Mouse (Mus musculus) forebrain, postnatal 0 days (tissue): ENCODE data around the gene 1700028P14Rik. TPM values are rescaled to one million over a fixed set of nuclear protein-coding genes. Genes with fewer than 3 reads are reported as not detected.

Experiments
- ATAC-seq: fragments of 200-750 bp; cut with Nextera tagmentation; 2 replicates; pipeline ENCODE4 v1.8.0; 2017; ENCODE audit warnings: mild to moderate bottlenecking, moderate library complexity
- DNase-seq: peaks from one replicate; pipeline ENCODE4 v3.0.0-alpha.2; 2015
- H3K27ac ChIP-seq: fragments of 300-500 bp; sonication (generic); 2 replicates; pipeline ENCODE4 v1.5.1; 2014; ENCODE audit warnings: low read depth, mild to moderate bottlenecking, antibody characterized with exemption, low read length, moderate library complexity, mixed read lengths
- H3K27me3 ChIP-seq: fragments of 300-500 bp; sonication (generic); 2 replicates; pipeline ENCODE4 v1.6.1; 2014; ENCODE audit warnings: mild to moderate bottlenecking, low read length, mixed read lengths; ENCODE audit not compliant: insufficient read depth
- H3K36me3 ChIP-seq: fragments of 300-500 bp; sonication (generic); 2 replicates; pipeline ENCODE4 v1.6.1; 2014; ENCODE audit warnings: mild to moderate bottlenecking, moderate library complexity; ENCODE audit not compliant: insufficient read depth
- H3K4me1 ChIP-seq: fragments of 300-500 bp; sonication (generic); 2 replicates; pipeline ENCODE4 v1.6.1; 2014; ENCODE audit warnings: antibody characterized with exemption; ENCODE audit not compliant: insufficient read depth
- H3K4me2 ChIP-seq: fragments of 300-500 bp; sonication (generic); 2 replicates; pipeline ENCODE4 v1.6.1; 2014; ENCODE audit warnings: low read depth, mild to moderate bottlenecking, moderate library complexity
- H3K4me3 ChIP-seq: fragments of 300-500 bp; sonication (generic); 2 replicates; pipeline ENCODE4 v1.5.1; 2014; ENCODE audit warnings: low read depth, low read length, mixed read lengths
- H3K9ac ChIP-seq: fragments of 300-500 bp; sonication (generic); 2 replicates; pipeline ENCODE4 v1.6.1; 2014; ENCODE audit warnings: mild to moderate bottlenecking
- H3K9me3 ChIP-seq: fragments of 300-500 bp; sonication (generic); 2 replicates; pipeline ENCODE4 v1.6.1; 2016; ENCODE audit warnings: low read length
- CTCF ChIP-seq: sonication (generic); IDR thresholded peaks from 2 replicates; pipeline ENCODE4 v1.5.1; 2016; ENCODE audit warnings: antibody characterized with exemption, control low read depth, low read depth
- WGBS: fragments of 180-500 bp; shearing (Covaris S2); extraction: QIAGEN DNeasy Blood & Tissue Kit; methylation state at CpG from one replicate; pipeline ENCODE4 v1.1.7; 2014; 5-methylcytosine and 5-hydroxymethylcytosine counted together
- polyA plus RNA-seq: library from polyadenylated mRNA; unstranded; fragments of >200 nt; fragmentation: Nextera tagmentation; extraction: Ambion mirVana; gene quantifications from 2 replicates; pipeline ENCODE4 v1.2.1, GENCODE M21; 2015
- total RNA-seq: library from RNA; depleted of rRNA; stranded (reverse); fragments of >200 nt; gene quantifications from 2 replicates; pipeline ENCODE4 v1.2.3, GENCODE M21; 2014; rRNA removed

1700028P14Rik gene
- total and polyA plus RNA-seq, 2 experiments from 2014 or later = 0.29 to 3.8 TPM

- Histone ChIP-seq H3K9ac (no peak overlapping the region), H3K36me3 (no peaks in the 10 kb centered on the region), H3K9me3 (no peaks in the 10 kb centered on the region), H3K27ac (no peak overlapping the region), H3K4me2 (no peak overlapping the region), H3K27me3 (no peaks in the 10 kb centered on the region), H3K4me1 (no peaks in the 10 kb centered on the region), H3K4me3 (no peak overlapping the region)
- DNase-seq = peak; percentile 64
- ATAC-seq = no peak
- peak; percentile 88 for TF ChIP-seq CTCF
- 15% methylated on average over 1 of the region's 1 CpGs for WGBS
Measured at GRCm38 (mm10) chr19:23523711-23524110, 128.9 kb downstream of the 1700028P14Rik start.

- ATAC-seq (no peak), DNase-seq (no peak)
- 88% methylated on average over 4 of the region's 4 CpGs for WGBS
- no peak overlapping the region for H3K9ac ChIP-seq
- no peaks in the 10 kb centered on the region for H3K9me3 ChIP-seq
- no peaks in the 10 kb centered on the region for H3K36me3 ChIP-seq
- no peak overlapping the region for H3K4me2 ChIP-seq
- no peak overlapping the region for H3K27ac ChIP-seq
- no peaks in the 10 kb centered on the region for H3K27me3 ChIP-seq
- H3K4me1 ChIP-seq = no peaks in the 10 kb centered on the region
- no peak overlapping the region for H3K4me3 ChIP-seq
- no peak for TF ChIP-seq CTCF
Measured at GRCm38 (mm10) chr19:23521831-23522230, 130.8 kb downstream of the 1700028P14Rik start.

- H3K36me3 ChIP-seq = no peaks in the 10 kb centered on the region
- no peak for DNase-seq
- no peak for ATAC-seq
- H3K4me2 ChIP-seq = no peak overlapping the region
- H3K4me1 ChIP-seq = no peaks in the 10 kb centered on the region
- no peak overlapping the region for H3K27ac ChIP-seq
- 93% methylated on average over 8 of the region's 8 CpGs for WGBS
- H3K4me3 ChIP-seq = no peak overlapping the region
- H3K27me3 ChIP-seq = no peaks in the 10 kb centered on the region
- TF ChIP-seq CTCF = no peak
- no peaks in the 10 kb centered on the region for H3K9me3 ChIP-seq
- no peak overlapping the region for H3K9ac ChIP-seq
Measured at GRCm38 (mm10) chr19:23521071-23521470, 131.5 kb downstream of the 1700028P14Rik start.

- 83% methylated on average over 5 of the region's 5 CpGs for WGBS
- Histone ChIP-seq H3K4me3 (no peak overlapping the region), H3K9ac (no peak overlapping the region), H3K27ac (no peak overlapping the region), H3K4me1 (no peaks in the 10 kb centered on the region), H3K36me3 (no peaks in the 10 kb centered on the region), H3K4me2 (no peak overlapping the region), H3K27me3 (no peaks in the 10 kb centered on the region), H3K9me3 (no peaks in the 10 kb centered on the region)
- no peak for TF ChIP-seq CTCF
- ATAC-seq (no peak), DNase-seq (no peak)
Measured at GRCm38 (mm10) chr19:23520629-23521028, 132.0 kb downstream of the 1700028P14Rik start.

- DNase-seq (peak; percentile 26), ATAC-seq (no peak)
- H3K27me3 ChIP-seq = no peaks in the 10 kb centered on the region
- no peak overlapping the region for H3K4me2 ChIP-seq
- WGBS = 72% methylated on average over 5 of the region's 5 CpGs
- H3K9ac ChIP-seq = no peak overlapping the region
- no peak overlapping the region for H3K4me3 ChIP-seq
- H3K27ac ChIP-seq = no peak overlapping the region
- no peaks in the 10 kb centered on the region for H3K36me3 ChIP-seq
- no peak for TF ChIP-seq CTCF
- H3K4me1 ChIP-seq = no peaks in the 10 kb centered on the region
- H3K9me3 ChIP-seq = no peaks in the 10 kb centered on the region
Measured at GRCm38 (mm10) chr19:23518477-23518876, 134.1 kb downstream of the 1700028P14Rik start.

GRCm38 (mm10) chr19:23511303-23511702 lies 141.3 kb downstream of the 1700028P14Rik start:
- H3K9me3 ChIP-seq = no peaks in the 10 kb centered on the region
- DNase-seq (no peak), ATAC-seq (no peak)
- no peaks in the 10 kb centered on the region for H3K4me1 ChIP-seq
- no peaks in the 10 kb centered on the region for H3K36me3 ChIP-seq
- peak; percentile 14; the same call in 1 of the 2 replicates for TF ChIP-seq CTCF
- WGBS = 52% methylated on average over 2 of the region's 2 CpGs
- no peak overlapping the region for H3K4me3 ChIP-seq
- H3K27me3 ChIP-seq = no peaks in the 10 kb centered on the region
- H3K27ac ChIP-seq = no peak overlapping the region
- H3K4me2 ChIP-seq = no peak overlapping the region
- no peak overlapping the region for H3K9ac ChIP-seq

Other genes with a start within 250 kb of the 1700028P14Rik start
- gene Mamdc2, start 204.4 kb downstream of the 1700028P14Rik start, total RNA-seq = 2.8 and 4.2 TPM in 2 replicates
- 2.1 and 2.7 TPM in 2 replicates for gene Mamdc2, start 204.4 kb downstream of the 1700028P14Rik start, polyA plus RNA-seq
- 13.3 and 17.1 TPM in 2 replicates for gene Ptar1, start 34.6 kb upstream of the 1700028P14Rik start, total RNA-seq
- gene Ptar1, start 34.6 kb upstream of the 1700028P14Rik start, polyA plus RNA-seq = 2.6 and 4.7 TPM in 2 replicates
- 82.6 and 95.2 TPM in 2 replicates for gene Apba1, start 106.1 kb upstream of the 1700028P14Rik start, total RNA-seq
- gene Apba1, start 106.1 kb upstream of the 1700028P14Rik start, polyA plus RNA-seq = 7.0 and 10.8 TPM in 2 replicates